Comparison of ENCODE assay signal across 8 mouse cellular contexts in the genomic region with DNA sequence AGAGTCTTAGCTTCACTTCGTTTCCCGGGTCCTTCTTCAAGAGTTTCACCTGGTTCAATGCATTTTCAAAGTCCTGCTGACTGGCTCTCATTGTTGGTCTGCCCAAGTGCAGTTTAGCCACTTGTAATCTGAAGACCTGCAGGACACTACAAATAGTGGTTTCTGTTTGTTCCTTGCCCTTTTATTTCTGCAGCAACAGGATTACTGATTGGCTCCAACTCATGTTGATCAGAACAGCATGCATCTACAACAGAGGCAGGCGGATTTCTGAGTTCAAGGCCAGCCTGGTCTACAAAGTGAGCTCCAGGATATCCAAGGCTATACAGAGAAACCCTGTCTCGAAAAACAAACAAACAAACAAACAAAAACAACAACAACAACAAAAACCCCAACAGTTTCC. TPM values are rescaled to one million over a fixed set of nuclear protein-coding genes. Genes with fewer than 3 reads are reported as not detected.
DNase-seq lines count a peak whose midpoint lies in the region; ATAC-seq lines count a peak whose summit lies in the region.

No protein-coding gene starts in this region.

- ATAC-seq in heart, embryonic 16.5 days (replicated peaks; ENCODE audit: extremely low read depth, insufficient read depth, low FRiP score): no peak
- ATAC-seq in hindbrain, embryonic 16.5 days: no peak
- no peak for ATAC-seq in midbrain, embryonic 14.5 days (ENCODE audit: low FRiP score, low TSS enrichment)

- H3K27ac ChIP-seq in heart, embryonic 16.5 days (ENCODE audit: low read length): peak overlapping the region; percentile 90; the same call in 1 of the 2 replicates
- H3K27ac ChIP-seq in hindbrain, embryonic 16.5 days (ENCODE audit: low read depth, low read length): no peak overlapping the region
- peak overlapping the region; percentile 76; the same call in 1 of the 2 replicates for H3K27ac ChIP-seq in midbrain, embryonic 14.5 days (replicated peaks; ENCODE audit: low read depth, low read length)

- intact Hi-C loops in heart, postnatal 36 days (cut with DNase I): no loop called here

- H3K36me3 ChIP-seq in heart, embryonic 16.5 days (ENCODE audit: control insufficient read depth, insufficient read depth): peaks cover 19% of the 10 kb centered on the region
- H3K36me3 ChIP-seq in hindbrain, embryonic 16.5 days (ENCODE audit: control insufficient read depth, insufficient read depth, low read length): peaks cover 3% of the 10 kb centered on the region; the same call in 1 of the 2 replicates
- H3K36me3 ChIP-seq in midbrain, embryonic 14.5 days (ENCODE audit: control insufficient read depth, insufficient read depth, low read length): peaks cover 19% of the 10 kb centered on the region

- peak overlapping the region; percentile 76 for H3K4me2 ChIP-seq in heart, embryonic 16.5 days (ENCODE audit: low read depth, low read length)
- peak overlapping the region; percentile 84 for H3K4me2 ChIP-seq in hindbrain, embryonic 16.5 days (ENCODE audit: low read length)
- peak overlapping the region; percentile 73 for H3K4me2 ChIP-seq in midbrain, embryonic 14.5 days (ENCODE audit: low read length)

- peak overlapping the region; percentile 67 for H3K4me3 ChIP-seq in heart, embryonic 16.5 days (ENCODE audit: low read length)
- peak overlapping the region; percentile 64 for H3K4me3 ChIP-seq in hindbrain, embryonic 16.5 days (ENCODE audit: low read length)
- H3K4me3 ChIP-seq in midbrain, embryonic 14.5 days (replicated peaks; ENCODE audit: low read depth, low read length): peak overlapping the region; percentile 56

- no peaks in the 10 kb centered on the region for H3K27me3 ChIP-seq in heart, embryonic 16.5 days (ENCODE audit: control insufficient read depth, insufficient read depth, low read length)
- H3K27me3 ChIP-seq in hindbrain, embryonic 16.5 days (replicated peaks; ENCODE audit: control insufficient read depth, insufficient read depth, low read length): no peaks in the 10 kb centered on the region
- no peaks in the 10 kb centered on the region for H3K27me3 ChIP-seq in midbrain, embryonic 14.5 days (ENCODE audit: control insufficient read depth, insufficient read depth, low read length)

- peaks cover 20% of the 10 kb centered on the region for H3K4me1 ChIP-seq in heart, embryonic 16.5 days (ENCODE audit: control insufficient read depth, insufficient read depth, low read length)
- H3K4me1 ChIP-seq in hindbrain, embryonic 16.5 days (ENCODE audit: control insufficient read depth, insufficient read depth, low read depth, low read length): peaks cover 15% of the 10 kb centered on the region
- peaks cover 11% of the 10 kb centered on the region; the same call in 1 of the 2 replicates for H3K4me1 ChIP-seq in midbrain, embryonic 14.5 days (ENCODE audit: control insufficient read depth, insufficient read depth, low read length)

- peak overlapping the region; percentile 87 for H3K9ac ChIP-seq in heart, embryonic 16.5 days (ENCODE audit: low read length)
- peak overlapping the region; percentile 80 for H3K9ac ChIP-seq in hindbrain, embryonic 16.5 days (ENCODE audit: low read depth, low read length)
- 0 out of 2 replicates have a peak overlapping the region, but pooled peaks have one; percentile 5 for H3K9ac ChIP-seq in midbrain, embryonic 14.5 days (replicated peaks; ENCODE audit: low read length)

- 66% methylated on average over 4 of the region's 4 CpGs for WGBS in heart, embryonic 16.5 days
- 71% methylated on average over 4 of the region's 4 CpGs for WGBS in hindbrain, embryonic 16.5 days
- 78% methylated on average over 4 of the region's 4 CpGs for WGBS in midbrain, embryonic 14.5 days

- 0 out of 2 replicates have a peak, but pooled peaks cover 2% of the 10 kb centered on the region for H3K9me3 ChIP-seq in heart, embryonic 16.5 days (replicated peaks; ENCODE audit: control insufficient read depth, low read length)
- H3K9me3 ChIP-seq in hindbrain, embryonic 16.5 days (ENCODE audit: control insufficient read depth, low read length): no peaks in the 10 kb centered on the region
- no peaks in the 10 kb centered on the region for H3K9me3 ChIP-seq in midbrain, embryonic 14.5 days (ENCODE audit: control insufficient read depth, low read length)

- DNase-seq in heart, postnatal 36 days: no peak
- DNase-seq in adipocyte (ENCODE audit: low spot score): peak; percentile 21
- peak; percentile 12 for DNase-seq in midbrain, embryonic 14.5 days
- no peak for DNase-seq in thymus, postnatal 14 days
- no peak for DNase-seq in frontal cortex, postnatal 14 days (ENCODE audit: low spot score in 2 of 2)
- DNase-seq in urinary bladder, postnatal 4 days (ENCODE audit: low spot score in 2 of 2): no peak

RNA-seq across cellular contexts. Expression of a gene that starts 29.5 kb away (rescaled TPM):
- polyA plus RNA-seq in heart, embryonic 16.5 days (2015; fragmentation: Nextera tagmentation; extraction: Ambion mirVana): 0.29 and 0.42 TPM in 2 replicates
- total RNA-seq in heart, postnatal 36 days (2021): 1 to 10 TPM; 3.0 to 3.2 TPM
- 0.62 and 1.6 TPM in 2 replicates for polyA plus RNA-seq in hindbrain, embryonic 16.5 days (2015; fragmentation: Nextera tagmentation; extraction: Ambion mirVana)
- 0.16 and 0.42 TPM in 2 replicates for polyA plus RNA-seq in midbrain, embryonic 14.5 days (2014; fragmentation: Nextera tagmentation; extraction: Ambion mirVana)

RNA-seq across cellular contexts. Expression of a gene that starts 33.8 kb away (rescaled TPM):
- polyA plus RNA-seq in heart, embryonic 16.5 days (2015; fragmentation: Nextera tagmentation; extraction: Ambion mirVana): 156 and 157 TPM in 2 replicates
- total RNA-seq in heart, postnatal 36 days (2021): 100 to 1,000 TPM; 280 to 307 TPM
- polyA plus RNA-seq in hindbrain, embryonic 16.5 days (2015; fragmentation: Nextera tagmentation; extraction: Ambion mirVana): 111 and 121 TPM in 2 replicates
- 93.9 and 115 TPM in 2 replicates for polyA plus RNA-seq in midbrain, embryonic 14.5 days (2014; fragmentation: Nextera tagmentation; extraction: Ambion mirVana)

Comparison
In these comparisons a context has a peak if more than half of its experiments do, and no peak if none do; other contexts are left out.
1. H3K9ac ChIP-seq: peak in every context shown above with its lines; median percentile 87 in heart, embryonic 16.5 days; 80 in hindbrain, embryonic 16.5 days; 5 in midbrain, embryonic 14.5 days.
2. DNase-seq: peak in adipocyte (single experiment) and midbrain, embryonic 14.5 days (single experiment); none in heart, postnatal 36 days (0 of 2), thymus, postnatal 14 days (single experiment), frontal cortex, postnatal 14 days (0 of 2) and urinary bladder, postnatal 4 days (0 of 2).
3. Peak in every context shown above with its lines, with median percentiles within 50 percentile points of each other: H3K4me2 ChIP-seq and H3K4me3 ChIP-seq.